Mouse (Mus musculus) hematopoietic stem cell, adult 5-6 weeks (primary cell): ENCODE data around the gene Cacnb3. TPM values are rescaled to one million over a fixed set of nuclear protein-coding genes. Genes with fewer than 3 reads are reported as not detected.

Experiments used
- ATAC-seq, 2 experiments: fragments of 125-278 bp in 1 of 2; replicated peaks in 1 of 2; 2 replicates each; pipeline ENCODE4 v1.8.0; 2016 to 2017; ENCODE audit warnings: inconsistent platforms in 2 of 2, mild to moderate bottlenecking in 2 of 2, moderate number of reproducible peaks in 2 of 2, low read depth in 1 of 2, moderate TSS enrichment in 1 of 2; ENCODE audit not compliant: low FRiP score in 2 of 2, poor library complexity in 2 of 2, severe bottlenecking in 2 of 2, insufficient read depth in 1 of 2, low TSS enrichment in 1 of 2
- total RNA-seq: library from RNA; stranded (forward); fragments of 172-1452, 232-1000 nt; gene quantifications from 2 replicates; pipeline ENCODE4 v1.2.3, GENCODE M21; 2017

The Cacnb3 gene
- total RNA-seq, 1 experiment from 2014 or later = not detected

- ATAC-seq = peak; percentile 29 to 43; a peak in 1 of 4 replicates
Measured at GRCm38 (mm10) chr15:98628589-98629254, 1.9 kb upstream of the Cacnb3 start.

GRCm38 (mm10) chr15:98629464-98629863, 1.2 kb upstream of the Cacnb3 start:
- ATAC-seq = no peak

- ATAC-seq = peak; percentile 39 to 49; a peak in 3 of 4 replicates
Measured at GRCm38 (mm10) chr15:98631493-98631892, 853 bp downstream of the Cacnb3 start.

- no peak for ATAC-seq
Measured at GRCm38 (mm10) chr15:98632107-98632744, 1.6 kb downstream of the Cacnb3 start.

GRCm38 (mm10) chr15:98632921-98633320, 2.3 kb downstream of the Cacnb3 start:
- ATAC-seq = no peak

- no peak for ATAC-seq
Measured at GRCm38 (mm10) chr15:98633822-98634470, 3.3 kb downstream of the Cacnb3 start.

GRCm38 (mm10) chr15:98634541-98635081, 4.0 kb downstream of the Cacnb3 start:
- no peak for ATAC-seq

- ATAC-seq = no peak
Measured at GRCm38 (mm10) chr15:98635291-98635841, 4.7 kb downstream of the Cacnb3 start.

GRCm38 (mm10) chr15:98636517-98636916, 5.9 kb downstream of the Cacnb3 start:
- ATAC-seq = no peak

- no peak for ATAC-seq
Measured at GRCm38 (mm10) chr15:98637155-98637554, 6.5 kb downstream of the Cacnb3 start.

GRCm38 (mm10) chr15:98640157-98640556, 9.5 kb downstream of the Cacnb3 start:
- no peak for ATAC-seq

- no peak for ATAC-seq
Measured at GRCm38 (mm10) chr15:98644406-98644805, 13.8 kb downstream of the Cacnb3 start.

GRCm38 (mm10) chr15:98645057-98646026, 14.7 kb downstream of the Cacnb3 start:
- ATAC-seq = no peak

GRCm38 (mm10) chr15:98646737-98647136, 16.1 kb downstream of the Cacnb3 start:
- ATAC-seq = no peak

GRCm38 (mm10) chr15:98647308-98647707, 16.7 kb downstream of the Cacnb3 start:
- no peak for ATAC-seq

GRCm38 (mm10) chr15:98648071-98648470, 17.4 kb downstream of the Cacnb3 start:
- no peak for ATAC-seq

GRCm38 (mm10) chr15:98651431-98651830, 20.8 kb downstream of the Cacnb3 start:
- ATAC-seq = no peak
